Mouse (Mus musculus): Measurements from ENCODE around the gene Rflna.

GRCm38 (mm10) chr5:125056331-125056695 is 53.3 kb downstream of the Rflna start:
- TF ChIP-seq CTCF (IDR thresholded peaks at IDR 0.05; ENCODE audit: low read depth) = no peak
- no peak for TF ChIP-seq EP300 (optimal IDR thresholded peaks at IDR 0.05)

Measured in stomach, postnatal 0 days (tissue).